Mouse (Mus musculus) C2C12 (cell line): ENCODE results near the gene BC005624. TPM values are rescaled to one million over a fixed set of nuclear protein-coding genes. Genes with fewer than 3 reads are reported as not detected.

Source experiments
- H3K27me3 ChIP-seq: one replicate; pipeline ENCODE4 v1.6.1; 2011; ENCODE audit not compliant: control insufficient read depth, insufficient read depth, insufficient read length
- H3K36me3 ChIP-seq: one replicate; pipeline ENCODE4 v1.6.1; 2011; ENCODE audit not compliant: control insufficient read depth, insufficient read depth
- H3K4me3 ChIP-seq: one replicate; pipeline ENCODE4 v1.5.1; 2011; ENCODE audit warnings: mild to moderate bottlenecking, control low read depth; ENCODE audit not compliant: poor library complexity, insufficient read depth, severe bottlenecking
- H3K79me2 ChIP-seq: one replicate; pipeline ENCODE4 v1.6.1; 2011; ENCODE audit not compliant: control insufficient read depth, insufficient read depth
- H3K79me3 ChIP-seq: one replicate; pipeline ENCODE4 v1.6.1; 2011; ENCODE audit warnings: low read depth, control low read depth
- H3ac ChIP-seq: one replicate; pipeline ENCODE3; 2011; ENCODE audit warnings: low read depth; ENCODE audit not compliant: control insufficient read depth, insufficient read length
- CEBPB ChIP-seq: IDR thresholded peaks from one replicate; pipeline ENCODE4 v1.6.1; 2011; ENCODE audit warnings: low read depth, mild to moderate bottlenecking, control low read depth, moderate library complexity
- CTCF ChIP-seq: IDR thresholded peaks from one replicate; pipeline ENCODE4 v1.5.1; 2011; ENCODE audit not compliant: control insufficient read depth, insufficient read depth, insufficient read length
- FOSL1 ChIP-seq: IDR thresholded peaks from one replicate; pipeline ENCODE4 v1.8.0; 2011; ENCODE audit warnings: mild to moderate bottlenecking, low read length; ENCODE audit not compliant: poor library complexity, insufficient read depth, severe bottlenecking
- MAX ChIP-seq: IDR thresholded peaks from one replicate; pipeline ENCODE4 v1.6.1; 2011; ENCODE audit warnings: mild to moderate bottlenecking, control low read depth
- MYOD1 ChIP-seq: IDR thresholded peaks from one replicate; pipeline ENCODE4 v1.6.1; 2011; ENCODE audit warnings: low read depth; ENCODE audit not compliant: control insufficient read depth, insufficient read length
- MYOG ChIP-seq: IDR thresholded peaks from one replicate; pipeline ENCODE4 v1.6.1; 2011; ENCODE audit not compliant: control insufficient read depth, insufficient read length; ENCODE audit errors: extremely low read depth
- USF1 ChIP-seq: IDR thresholded peaks from one replicate; pipeline ENCODE4 v1.6.1; 2011; ENCODE audit warnings: low read depth, mild to moderate bottlenecking, control low read depth, moderate library complexity
- polyA plus RNA-seq: library from polyadenylated mRNA; unstranded; fragments of >200 nt; fragmentation: generic; extraction: Trizol; gene quantifications from one replicate; pipeline ENCODE4 v1.2.1, GENCODE M21; 2012; ENCODE audit warnings: missing spikeins

The BC005624 gene
- polyA plus RNA-seq, 1 experiment: 36.9 TPM

DNA sequence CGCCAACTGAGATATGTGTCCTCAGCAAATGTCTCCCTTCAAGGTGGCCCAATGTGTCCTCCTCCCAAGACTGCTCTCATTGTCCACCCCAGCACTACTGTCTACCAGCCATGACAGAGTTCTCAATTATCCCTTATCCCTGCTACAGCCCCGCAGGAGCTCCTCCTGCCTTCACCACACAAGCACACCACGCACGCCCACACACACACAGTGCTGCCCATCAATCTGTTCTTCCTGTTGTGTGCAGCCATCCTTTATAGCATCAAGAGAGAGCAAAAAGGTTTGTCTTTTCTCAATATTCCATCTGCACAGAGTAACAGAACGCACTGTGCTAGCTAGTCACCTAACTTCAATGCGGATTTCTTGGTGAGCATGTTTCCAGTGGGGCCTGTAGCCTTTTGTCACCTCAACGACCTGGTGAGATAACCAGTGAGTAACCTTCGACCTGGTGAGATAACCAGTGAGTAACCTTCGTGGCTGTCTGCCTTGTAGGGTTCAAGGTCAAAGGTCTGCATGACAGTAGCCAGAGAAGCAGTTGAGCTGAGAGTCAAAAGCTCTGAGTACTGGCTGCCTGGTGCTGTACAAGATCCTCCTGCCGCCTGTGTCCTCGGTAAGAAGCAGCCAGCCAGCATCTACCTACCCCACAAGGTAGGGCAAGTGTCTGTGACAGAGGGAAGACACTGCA is 19.3 kb downstream of the BC005624 start:
- no peak for TF ChIP-seq CTCF
- TF ChIP-seq USF1: no peak
- no peak for TF ChIP-seq CEBPB
- no peak for TF ChIP-seq MAX
- no peak for TF ChIP-seq MYOD1
- no peak for TF ChIP-seq FOSL1
- TF ChIP-seq MYOG: no peak
- Histone ChIP-seq H3K4me3 (no peak overlapping the region), H3K27me3 (no peaks in the 10 kb centered on the region), H3ac (no peak overlapping the region), H3K79me2 (peaks cover 52% of the 10 kb centered on the region), H3K79me3 (peaks cover 28% of the 10 kb centered on the region), H3K36me3 (peaks cover 69% of the 10 kb centered on the region)

DNA sequence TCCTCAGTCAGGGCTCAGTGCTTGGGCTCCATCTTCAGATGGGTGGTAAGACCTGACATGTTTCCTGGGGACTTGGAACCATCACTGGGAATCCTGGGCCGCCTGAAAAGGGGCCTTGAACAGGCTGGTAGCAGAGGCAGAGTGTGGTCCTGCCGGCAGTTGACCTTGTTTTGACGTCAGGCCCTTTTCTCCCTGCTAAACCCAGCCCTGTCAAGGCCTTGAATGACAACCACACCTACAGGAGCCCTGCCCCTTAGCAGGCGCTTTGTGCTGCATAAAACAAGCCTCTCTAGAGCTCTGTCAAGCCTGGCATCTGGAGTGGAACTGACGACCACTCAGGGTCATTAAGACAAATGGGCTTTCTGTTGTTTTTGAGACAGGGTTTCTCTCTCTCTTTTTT is 22.1 kb downstream of the BC005624 start:
- H3K27me3 ChIP-seq: no peaks in the 10 kb centered on the region
- peaks cover 84% of the 10 kb centered on the region for H3K36me3 ChIP-seq
- no peak for TF ChIP-seq CEBPB
- no peak for TF ChIP-seq MYOG
- no peak for TF ChIP-seq FOSL1
- no peak for TF ChIP-seq MAX
- no peak for TF ChIP-seq USF1
- no peak for TF ChIP-seq CTCF
- no peak for TF ChIP-seq MYOD1
- no peak overlapping the region for H3ac ChIP-seq
- H3K79me3 ChIP-seq: peaks cover 23% of the 10 kb centered on the region
- H3K4me3 ChIP-seq: no peak overlapping the region
- peaks cover 52% of the 10 kb centered on the region for H3K79me2 ChIP-seq

- TF ChIP-seq CTCF (no peak), MYOG (no peak), MAX (no peak), CEBPB (no peak), FOSL1 (no peak), USF1 (no peak), MYOD1 (no peak)
- Histone ChIP-seq H3K27me3 (no peaks in the 10 kb centered on the region), H3K4me3 (no peak overlapping the region), H3ac (no peak overlapping the region), H3K79me2 (peaks cover 55% of the 10 kb centered on the region), H3K79me3 (peaks cover 32% of the 10 kb centered on the region), H3K36me3 (peaks cover 78% of the 10 kb centered on the region)
Measured at GRCm38 (mm10) chr2:30958726-30959125, 23.3 kb downstream of the BC005624 start.

GRCm38 (mm10) chr2:30957511-30957910 is 24.5 kb downstream of the BC005624 start:
- H3K27me3 ChIP-seq: no peaks in the 10 kb centered on the region
- no peak overlapping the region for H3ac ChIP-seq
- peaks cover 66% of the 10 kb centered on the region for H3K36me3 ChIP-seq
- H3K79me2 ChIP-seq: peaks cover 65% of the 10 kb centered on the region
- peaks cover 38% of the 10 kb centered on the region for H3K79me3 ChIP-seq
- H3K4me3 ChIP-seq: no peak overlapping the region
- TF ChIP-seq CTCF (no peak), CEBPB (no peak), MAX (no peak), FOSL1 (no peak), MYOG (no peak), MYOD1 (no peak), USF1 (no peak)

- Histone ChIP-seq H3K27me3 (no peaks in the 10 kb centered on the region), H3K79me2 (peaks cover 65% of the 10 kb centered on the region), H3K79me3 (peaks cover 38% of the 10 kb centered on the region), H3ac (no peak overlapping the region), H3K4me3 (peak overlapping the region; percentile 58), H3K36me3 (peaks cover 53% of the 10 kb centered on the region)
- no peak for TF ChIP-seq MYOG
- TF ChIP-seq CEBPB: no peak
- TF ChIP-seq FOSL1: no peak
- no peak for TF ChIP-seq CTCF
- TF ChIP-seq MAX: no peak
- no peak for TF ChIP-seq USF1
- no peak for TF ChIP-seq MYOD1
Measured at GRCm38 (mm10) chr2:30954797-30955196, 27.2 kb downstream of the BC005624 start.

DNA sequence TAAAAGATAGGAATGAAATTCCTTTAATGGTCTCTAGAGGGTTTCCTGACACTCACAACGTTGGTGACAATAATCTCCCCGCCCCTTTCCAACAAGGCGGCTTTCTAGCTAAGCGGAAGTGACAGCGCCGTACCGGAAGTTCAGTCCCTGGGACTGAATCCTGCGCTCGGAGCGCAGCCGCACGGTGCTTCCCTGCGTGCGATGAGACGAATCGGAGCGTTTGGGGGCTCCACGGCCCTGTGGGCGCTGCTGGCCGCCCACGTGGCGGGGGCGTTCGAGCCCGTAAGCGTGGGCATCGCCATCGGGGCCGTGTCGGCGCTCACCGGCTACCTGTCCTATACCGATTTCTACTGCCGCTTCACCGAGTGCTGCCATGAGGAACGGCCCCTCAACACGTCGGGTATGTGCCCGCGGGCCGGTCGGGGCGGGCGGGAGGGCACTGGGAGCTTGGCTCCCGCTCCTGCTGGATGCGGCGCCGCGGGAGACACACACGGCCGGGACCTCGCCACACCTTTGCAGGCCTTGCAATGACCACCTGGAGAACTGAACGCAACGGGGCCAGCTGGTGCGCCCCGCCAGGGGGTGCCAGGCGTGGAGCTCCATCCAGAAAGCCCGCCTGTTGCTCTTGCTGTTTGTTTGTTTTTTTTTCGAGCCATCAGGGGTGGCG is 29.0 kb downstream of the BC005624 start, which contains the start of gene Tor1b:
Gene Tor1b (plus strand): TSS at position 136 of the 667 bp plus-strand sequence.
- peak; percentile 76 for TF ChIP-seq MAX
- TF ChIP-seq USF1: no peak
- H3K36me3 ChIP-seq: peaks cover 34% of the 10 kb centered on the region
- peaks cover 37% of the 10 kb centered on the region for H3K79me3 ChIP-seq
- peak within 1 kb of the TSS; percentile 58 for H3K4me3 ChIP-seq
- H3ac ChIP-seq: peak within 1 kb of the TSS; percentile 98
- H3K79me2 ChIP-seq: peaks cover 52% of the 10 kb centered on the region
- no peaks in the 10 kb centered on the region for H3K27me3 ChIP-seq
